Mouse (Mus musculus) retina, postnatal 1 day (tissue): Measurements from ENCODE around the gene Gm12216.
A peak's percentile ranks its signal among the peaks of the same experiment; 100 is the strongest.

Experiments used
- DNase-seq: peaks from one replicate; pipeline ENCODE4 v3.0.0-alpha.2; 2012

The Gm12216 gene

GRCm38 (mm10) chr11:53821230-53821944, 37.7 kb downstream of the Gm12216 start:
- no peak for DNase-seq

- DNase-seq, result no peak
Observed at GRCm38 (mm10) chr11:53820516-53821170, 38.4 kb downstream of the Gm12216 start.

- no peak for DNase-seq
Observed at GRCm38 (mm10) chr11:53819511-53819910, 39.5 kb downstream of the Gm12216 start.

- no peak for DNase-seq
Observed at GRCm38 (mm10) chr11:53818794-53819193, 40.3 kb downstream of the Gm12216 start.

GRCm38 (mm10) chr11:53816841-53817375, 42.1 kb downstream of the Gm12216 start:
- DNase-seq, result no peak

- no peak for DNase-seq
Observed at GRCm38 (mm10) chr11:53814810-53815209, 44.2 kb downstream of the Gm12216 start.

- DNase-seq, result no peak
Observed at GRCm38 (mm10) chr11:53813001-53813868, 45.8 kb downstream of the Gm12216 start.

GRCm38 (mm10) chr11:53811312-53811711, 47.7 kb downstream of the Gm12216 start:
- DNase-seq, result no peak

- no peak for DNase-seq
Observed at GRCm38 (mm10) chr11:53810749-53811148, 48.3 kb downstream of the Gm12216 start.

GRCm38 (mm10) chr11:53810156-53810555, 48.9 kb downstream of the Gm12216 start:
- no peak for DNase-seq

- DNase-seq, result no peak
Observed at GRCm38 (mm10) chr11:53809354-53809753, 49.7 kb downstream of the Gm12216 start.

- DNase-seq, result no peak
Observed at GRCm38 (mm10) chr11:53805786-53806185, 53.3 kb downstream of the Gm12216 start.

GRCm38 (mm10) chr11:53804569-53805344, 54.3 kb downstream of the Gm12216 start:
- no peak for DNase-seq

GRCm38 (mm10) chr11:53803494-53803893, 55.6 kb downstream of the Gm12216 start:
- no peak for DNase-seq

GRCm38 (mm10) chr11:53803093-53803492, 56.0 kb downstream of the Gm12216 start:
- no peak for DNase-seq

GRCm38 (mm10) chr11:53800975-53801374, 58.1 kb downstream of the Gm12216 start:
- no peak for DNase-seq

GRCm38 (mm10) chr11:53800036-53800435, 59.0 kb downstream of the Gm12216 start:
- no peak for DNase-seq

GRCm38 (mm10) chr11:53798041-53798711, 60.9 kb downstream of the Gm12216 start:
- DNase-seq, result no peak

GRCm38 (mm10) chr11:53797386-53797920, 61.6 kb downstream of the Gm12216 start:
- DNase-seq, result no peak

GRCm38 (mm10) chr11:53796409-53797151, 62.5 kb downstream of the Gm12216 start:
- DNase-seq, result peak; percentile 16

GRCm38 (mm10) chr11:53795813-53796212, 63.2 kb downstream of the Gm12216 start:
- DNase-seq, result peak; percentile 49
